Mouse (Mus musculus): ENCODE results near the gene F2r. TPM values are rescaled to one million over a fixed set of nuclear protein-coding genes. Genes with fewer than 3 reads are reported as not detected.

Gene F2r
- polyA plus RNA-seq, 1 experiment from 2014 or later, result 142 TPM

- peak overlapping the region; percentile 34; the same call in 1 of the 2 replicates for H3K27ac ChIP-seq (ENCODE audit: low read depth, low read length)
- peak overlapping the region; percentile 14; the same call in 1 of the 2 replicates for H3K4me2 ChIP-seq
- no peak overlapping the region for H3K9ac ChIP-seq (ENCODE audit: low read depth, low read length)
- H3K4me1 ChIP-seq (replicated peaks; ENCODE audit: control insufficient read depth, insufficient read depth, low read length), result peaks cover 49% of the 10 kb centered on the region
- peaks cover 22% of the 10 kb centered on the region for H3K36me3 ChIP-seq (ENCODE audit: control insufficient read depth, insufficient read depth, low read length)
- WGBS, result 74% methylated on average over 16 of the region's 16 CpGs
- DNase-seq (ENCODE audit: low spot score) (no peak), ATAC-seq (replicated peaks; ENCODE audit: low FRiP score) (peak; percentile 74)
- no peaks in the 10 kb centered on the region for H3K9me3 ChIP-seq (ENCODE audit: control insufficient read depth, low read length)
- no peaks in the 10 kb centered on the region for H3K27me3 ChIP-seq (replicated peaks; ENCODE audit: control insufficient read depth, insufficient read depth, low read length)
- no peak overlapping the region for H3K4me3 ChIP-seq (ENCODE audit: low read depth, low read length)
These were observed 7.3 kb downstream of the F2r start for GRCm38 (mm10) chr13:95610786-95611562.

DNA sequence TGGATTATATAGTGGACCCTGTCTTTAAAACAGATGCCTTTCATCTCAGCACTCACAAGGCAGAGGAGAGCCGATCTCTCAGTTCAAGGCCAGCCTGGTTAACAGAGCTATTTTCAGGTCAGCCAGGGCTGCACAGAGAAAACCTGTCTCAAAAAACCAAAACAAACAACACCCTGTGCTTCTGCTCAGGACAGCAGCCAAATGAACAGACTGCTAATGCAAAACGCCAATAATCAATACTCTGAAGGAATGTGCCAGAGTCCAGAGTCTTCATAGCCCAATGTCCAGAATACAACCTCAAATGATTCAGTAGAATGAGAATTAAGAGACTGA, 9.2 kb downstream of the F2r start:
- Histone ChIP-seq H3K4me3 (ENCODE audit: low read depth, low read length) (no peak overlapping the region), H3K36me3 (ENCODE audit: control insufficient read depth, insufficient read depth, low read length) (peaks cover 26% of the 10 kb centered on the region), H3K4me1 (replicated peaks; ENCODE audit: control insufficient read depth, insufficient read depth, low read length) (peaks cover 31% of the 10 kb centered on the region), H3K9ac (ENCODE audit: low read depth, low read length) (no peak overlapping the region), H3K9me3 (ENCODE audit: control insufficient read depth, low read length) (no peaks in the 10 kb centered on the region), H3K27me3 (replicated peaks; ENCODE audit: control insufficient read depth, insufficient read depth, low read length) (no peaks in the 10 kb centered on the region), H3K4me2 (no peak overlapping the region), H3K27ac (ENCODE audit: low read depth, low read length) (no peak overlapping the region)
- 79% methylated on average over 2 of the region's 2 CpGs for WGBS
- DNase-seq (ENCODE audit: low spot score) (no peak), ATAC-seq (replicated peaks; ENCODE audit: low FRiP score) (no peak)

- H3K4me1 ChIP-seq (replicated peaks; ENCODE audit: control insufficient read depth, insufficient read depth, low read length), result peaks cover 29% of the 10 kb centered on the region
- no peak overlapping the region for H3K27ac ChIP-seq (ENCODE audit: low read depth, low read length)
- H3K4me3 ChIP-seq (ENCODE audit: low read depth, low read length), result no peak overlapping the region
- no peak overlapping the region for H3K4me2 ChIP-seq
- H3K9me3 ChIP-seq (ENCODE audit: control insufficient read depth, low read length), result no peaks in the 10 kb centered on the region
- 81% methylated on average over 6 of the region's 6 CpGs for WGBS
- H3K36me3 ChIP-seq (ENCODE audit: control insufficient read depth, insufficient read depth, low read length), result peaks cover 30% of the 10 kb centered on the region
- no peaks in the 10 kb centered on the region for H3K27me3 ChIP-seq (replicated peaks; ENCODE audit: control insufficient read depth, insufficient read depth, low read length)
- no peak overlapping the region for H3K9ac ChIP-seq (ENCODE audit: low read depth, low read length)
- no peak for ATAC-seq (replicated peaks; ENCODE audit: low FRiP score)
- no peak for DNase-seq (ENCODE audit: low spot score)
These were observed 9.7 kb downstream of the F2r start for GRCm38 (mm10) chr13:95608416-95609087.

DNA sequence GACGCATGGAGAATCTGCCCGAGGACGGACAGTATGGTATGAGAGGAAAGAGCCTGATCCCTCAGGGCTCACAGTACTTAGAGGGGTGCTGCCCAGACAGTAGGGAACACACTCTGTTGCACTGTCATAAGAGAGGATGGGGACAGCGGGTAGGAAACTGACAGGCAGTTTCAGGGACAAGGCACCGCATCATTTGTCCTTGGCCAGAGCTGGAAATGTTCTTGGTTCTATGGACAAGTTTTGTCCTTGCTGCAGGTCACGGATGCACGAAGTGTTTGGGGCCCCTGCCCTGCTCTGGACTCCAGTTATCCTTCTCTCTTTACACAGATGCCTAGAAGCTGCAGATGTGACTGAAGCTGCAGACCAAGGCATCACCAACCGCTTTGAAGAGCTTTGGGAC, 11.3 kb downstream of the F2r start:
- Histone ChIP-seq H3K27me3 (replicated peaks; ENCODE audit: control insufficient read depth, insufficient read depth, low read length) (no peaks in the 10 kb centered on the region), H3K4me1 (replicated peaks; ENCODE audit: control insufficient read depth, insufficient read depth, low read length) (peaks cover 23% of the 10 kb centered on the region), H3K4me3 (ENCODE audit: low read depth, low read length) (no peak overlapping the region), H3K9ac (ENCODE audit: low read depth, low read length) (no peak overlapping the region), H3K4me2 (no peak overlapping the region), H3K9me3 (ENCODE audit: control insufficient read depth, low read length) (no peaks in the 10 kb centered on the region), H3K36me3 (ENCODE audit: control insufficient read depth, insufficient read depth, low read length) (peaks cover 33% of the 10 kb centered on the region), H3K27ac (ENCODE audit: low read depth, low read length) (no peak overlapping the region)
- 94% methylated on average over 8 of the region's 8 CpGs for WGBS
- DNase-seq (ENCODE audit: low spot score), result no peak
- no peak for ATAC-seq (replicated peaks; ENCODE audit: low FRiP score)

DNA sequence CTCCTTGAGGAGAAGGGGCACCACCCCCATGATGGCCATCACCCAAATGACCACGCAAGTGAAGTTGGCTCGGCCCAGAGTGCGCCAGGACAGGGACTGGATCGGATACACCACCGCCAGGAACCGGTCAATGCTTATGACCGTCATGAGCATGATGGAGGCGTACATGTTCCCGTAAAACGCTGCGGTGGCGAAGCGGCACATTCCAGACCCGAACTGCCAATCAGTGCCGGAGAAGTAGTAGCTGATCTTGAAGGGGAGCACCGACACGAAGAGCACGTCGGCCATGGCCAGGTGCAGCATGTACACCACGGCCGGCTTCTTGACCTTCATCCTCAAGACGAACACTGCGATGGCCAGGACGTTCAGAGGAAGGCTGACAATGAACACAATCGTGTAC, 14.0 kb downstream of the F2r start:
- 94% methylated on average over 25 of the region's 25 CpGs for WGBS
- no peak overlapping the region for H3K9ac ChIP-seq (ENCODE audit: low read depth, low read length)
- DNase-seq (ENCODE audit: low spot score) (no peak), ATAC-seq (replicated peaks; ENCODE audit: low FRiP score) (no peak)
- no peak overlapping the region for H3K4me2 ChIP-seq
- peaks cover 35% of the 10 kb centered on the region for H3K36me3 ChIP-seq (ENCODE audit: control insufficient read depth, insufficient read depth, low read length)
- no peaks in the 10 kb centered on the region for H3K27me3 ChIP-seq (replicated peaks; ENCODE audit: control insufficient read depth, insufficient read depth, low read length)
- no peaks in the 10 kb centered on the region for H3K9me3 ChIP-seq (ENCODE audit: control insufficient read depth, low read length)
- no peak overlapping the region for H3K27ac ChIP-seq (ENCODE audit: low read depth, low read length)
- no peak overlapping the region for H3K4me3 ChIP-seq (ENCODE audit: low read depth, low read length)
- H3K4me1 ChIP-seq (replicated peaks; ENCODE audit: control insufficient read depth, insufficient read depth, low read length), result peaks cover 3% of the 10 kb centered on the region; the same call in 1 of the 2 replicates

GRCm38 (mm10) chr13:95599833-95600359, 18.4 kb downstream of the F2r start:
- no peak overlapping the region for H3K27ac ChIP-seq (ENCODE audit: low read depth, low read length)
- H3K9ac ChIP-seq (ENCODE audit: low read depth, low read length), result no peak overlapping the region
- H3K36me3 ChIP-seq (ENCODE audit: control insufficient read depth, insufficient read depth, low read length), result peaks cover 24% of the 10 kb centered on the region
- no peaks in the 10 kb centered on the region for H3K27me3 ChIP-seq (replicated peaks; ENCODE audit: control insufficient read depth, insufficient read depth, low read length)
- H3K9me3 ChIP-seq (ENCODE audit: control insufficient read depth, low read length), result no peaks in the 10 kb centered on the region
- no peak for ATAC-seq (replicated peaks; ENCODE audit: low FRiP score)
- 54% methylated on average over 3 of the region's 3 CpGs for WGBS
- no peak for DNase-seq (ENCODE audit: low spot score)
- no peaks in the 10 kb centered on the region; the same call in none of the 2 replicates for H3K4me1 ChIP-seq (replicated peaks; ENCODE audit: control insufficient read depth, insufficient read depth, low read length)
- H3K4me3 ChIP-seq (ENCODE audit: low read depth, low read length), result no peak overlapping the region
- H3K4me2 ChIP-seq, result no peak overlapping the region

GRCm38 (mm10) chr13:95598232-95598920, 19.9 kb downstream of the F2r start:
- peak; percentile 23 for DNase-seq (ENCODE audit: low spot score)
- WGBS, result 81% methylated on average over 18 of the region's 18 CpGs
- Histone ChIP-seq H3K4me2 (no peak overlapping the region), H3K4me1 (replicated peaks; ENCODE audit: control insufficient read depth, insufficient read depth, low read length) (no peaks in the 10 kb centered on the region; the same call in none of the 2 replicates), H3K4me3 (ENCODE audit: low read depth, low read length) (no peak overlapping the region), H3K27me3 (replicated peaks; ENCODE audit: control insufficient read depth, insufficient read depth, low read length) (no peaks in the 10 kb centered on the region), H3K9ac (ENCODE audit: low read depth, low read length) (no peak overlapping the region), H3K9me3 (ENCODE audit: control insufficient read depth, low read length) (no peaks in the 10 kb centered on the region), H3K27ac (ENCODE audit: low read depth, low read length) (no peak overlapping the region), H3K36me3 (ENCODE audit: control insufficient read depth, insufficient read depth, low read length) (peaks cover 13% of the 10 kb centered on the region; the same call in 1 of the 2 replicates)
- ATAC-seq (replicated peaks; ENCODE audit: low FRiP score), result no peak

- Histone ChIP-seq H3K27me3 (replicated peaks; ENCODE audit: control insufficient read depth, insufficient read depth, low read length) (no peaks in the 10 kb centered on the region), H3K4me2 (no peak overlapping the region), H3K9ac (ENCODE audit: low read depth, low read length) (no peak overlapping the region), H3K4me1 (replicated peaks; ENCODE audit: control insufficient read depth, insufficient read depth, low read length) (no peaks in the 10 kb centered on the region; the same call in 1 of the 2 replicates), H3K36me3 (ENCODE audit: control insufficient read depth, insufficient read depth, low read length) (peaks cover 11% of the 10 kb centered on the region; the same call in 1 of the 2 replicates), H3K27ac (ENCODE audit: low read depth, low read length) (no peak overlapping the region), H3K4me3 (ENCODE audit: low read depth, low read length) (no peak overlapping the region), H3K9me3 (ENCODE audit: control insufficient read depth, low read length) (no peaks in the 10 kb centered on the region)
- ATAC-seq (replicated peaks; ENCODE audit: low FRiP score) (no peak), DNase-seq (ENCODE audit: low spot score) (no peak)
- 81% methylated on average over 10 of the region's 10 CpGs for WGBS
These were observed 20.7 kb downstream of the F2r start for GRCm38 (mm10) chr13:95597578-95597977.
